Mouse (Mus musculus) stomach, postnatal 0 days (tissue): Measurements from ENCODE around the gene Pnpla3.

ENCODE experiments used
- CTCF ChIP-seq: IDR thresholded peaks from 2 replicates; pipeline ENCODE4 v1.5.1; 2016; ENCODE audit warnings: antibody characterized with exemption, low read depth, mild to moderate bottlenecking, moderate library complexity
- EP300 ChIP-seq: optimal IDR thresholded peaks from 2 replicates; pipeline ENCODE3; 2016; ENCODE audit warnings: antibody characterized with exemption

GRCm38 (mm10) chr15:84133440-84133839, 34.2 kb upstream of the Pnpla3 start:
- TF ChIP-seq CTCF (no peak), EP300 (no peak)
